Mouse (Mus musculus) liver, adult 2 months (tissue): ENCODE results near the gene Mrpl54. TPM values are rescaled to one million over a fixed set of nuclear protein-coding genes. Genes with fewer than 3 reads are reported as not detected.
A peak's percentile ranks its signal among the peaks of the same experiment; 100 is the strongest.

ENCODE experiments used
- DNase-seq: peaks from one replicate; pipeline ENCODE4 v3.0.0-alpha.2; 2011; ENCODE audit warnings: low read depth, low spot score; ENCODE audit errors: extremely low read depth
- H3K27ac ChIP-seq: fragments of 200-500 bp; replicated peaks from 2 replicates; pipeline ENCODE4 v1.5.1; 2012; ENCODE audit warnings: low read depth, mild to moderate bottlenecking, control low read depth, inconsistent platforms, low read length; ENCODE audit not compliant: insufficient read depth
- H3K27me3 ChIP-seq: fragments of 200-500 bp; 2 replicates; pipeline ENCODE4 v1.6.1; 2012; ENCODE audit warnings: mild to moderate bottlenecking, moderate library complexity, low read length, inconsistent platforms; ENCODE audit not compliant: control insufficient read depth, insufficient read depth
- H3K36me3 ChIP-seq: fragments of 200-500 bp; 2 replicates; pipeline ENCODE4 v1.6.1; 2012; ENCODE audit warnings: low read length, inconsistent platforms; ENCODE audit not compliant: control insufficient read depth, insufficient read depth
- H3K4me1 ChIP-seq: fragments of 200-500 bp; 2 replicates; pipeline ENCODE4 v1.6.1; 2011; ENCODE audit warnings: low read length; ENCODE audit not compliant: control insufficient read depth, insufficient read depth
- H3K4me3 ChIP-seq: fragments of 200-500 bp; 2 replicates; pipeline ENCODE4 v1.5.1; 2011; ENCODE audit warnings: low read depth, mild to moderate bottlenecking, control low read depth, low read length, moderate library complexity; ENCODE audit not compliant: insufficient read depth
- H3K79me2 ChIP-seq: fragments of 200-500 bp; 2 replicates; pipeline ENCODE4 v1.6.1; 2012; ENCODE audit warnings: inconsistent platforms, mild to moderate bottlenecking, low read length, moderate library complexity; ENCODE audit not compliant: control insufficient read depth, insufficient read depth
- H3K9ac ChIP-seq: fragments of 200-500 bp; 2 replicates; pipeline ENCODE4 v1.6.1; 2012; ENCODE audit warnings: low read depth, mild to moderate bottlenecking, control low read depth, inconsistent platforms, low read length
- CTCF ChIP-seq: fragments of 200-500 bp; IDR thresholded peaks from 2 replicates; pipeline ENCODE4 v1.5.1; 2011; ENCODE audit warnings: low read depth, low read length, control low read depth
- POLR2A ChIP-seq: fragments of 200-500 bp; IDR thresholded peaks from 2 replicates; pipeline ENCODE4 v1.6.1; 2011; ENCODE audit warnings: low read length, control low read depth; ENCODE audit not compliant: insufficient read depth; ENCODE audit errors: extremely low read depth
- WGBS: fragments of 180-500 bp; shearing (Covaris S2); methylation state at CpG from one replicate; pipeline ENCODE4 v1.1.7; 2018; 5-methylcytosine and 5-hydroxymethylcytosine counted together
- polyA plus RNA-seq: library from polyadenylated mRNA; depleted of rRNA; stranded (reverse); fragments of >200 nt; gene quantifications from 2 replicates; pipeline ENCODE4 v1.2.3, GENCODE M21; 2012
- total RNA-seq: library from RNA; depleted of rRNA; stranded (reverse); fragments of >200 nt; gene quantifications from 2 replicates; pipeline ENCODE4 v1.2.3, GENCODE M21; 2014

The Mrpl54 gene
- total and polyA plus RNA-seq, 2 experiments = 65.9 to 66.6 TPM

GRCm38 (mm10) chr10:81244146-81244545 is 22.6 kb downstream of the Mrpl54 start:
- TF ChIP-seq POLR2A = no peak
- no peak for TF ChIP-seq CTCF
- Histone ChIP-seq H3K79me2 (no peaks in the 10 kb centered on the region), H3K4me3 (no peak overlapping the region), H3K4me1 (no peaks in the 10 kb centered on the region), H3K36me3 (no peaks in the 10 kb centered on the region), H3K27ac (no peak overlapping the region), H3K9ac (no peak overlapping the region), H3K27me3 (0 out of 2 replicates have a peak, but pooled peaks cover 9% of the 10 kb centered on the region)
- WGBS = 86% methylated on average over 4 of the region's 4 CpGs
- no peak for DNase-seq

DNA sequence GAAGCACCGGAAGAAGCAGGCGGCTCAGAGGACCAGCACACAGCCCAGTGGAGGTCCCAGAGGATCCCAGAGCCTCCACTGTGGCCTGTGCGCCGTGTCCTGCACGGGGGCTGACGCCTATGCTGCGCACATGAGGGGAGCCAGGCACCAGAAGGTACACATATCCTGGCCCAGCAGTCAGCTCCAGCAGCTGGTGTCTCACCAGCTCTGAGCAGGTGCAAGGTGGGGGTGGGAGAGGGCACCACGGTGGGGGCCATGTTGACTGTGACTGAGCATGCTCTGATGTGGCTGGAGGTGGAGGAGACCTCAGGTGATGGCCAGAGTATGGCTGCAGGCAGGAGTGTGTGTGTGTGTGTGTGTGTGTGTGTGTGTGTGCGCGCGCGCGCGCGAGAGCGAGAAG is 24.7 kb downstream of the Mrpl54 start:
- H3K9ac ChIP-seq = no peak overlapping the region
- 87% methylated on average over 16 of the region's 16 CpGs for WGBS
- H3K27ac ChIP-seq = no peak overlapping the region
- TF ChIP-seq POLR2A = no peak
- TF ChIP-seq CTCF = no peak
- DNase-seq = no peak
- no peak overlapping the region for H3K4me3 ChIP-seq
- no peaks in the 10 kb centered on the region for H3K79me2 ChIP-seq
- H3K4me1 ChIP-seq = no peaks in the 10 kb centered on the region
- 0 out of 2 replicates have a peak, but pooled peaks cover 9% of the 10 kb centered on the region for H3K27me3 ChIP-seq
- H3K36me3 ChIP-seq = no peaks in the 10 kb centered on the region

DNA sequence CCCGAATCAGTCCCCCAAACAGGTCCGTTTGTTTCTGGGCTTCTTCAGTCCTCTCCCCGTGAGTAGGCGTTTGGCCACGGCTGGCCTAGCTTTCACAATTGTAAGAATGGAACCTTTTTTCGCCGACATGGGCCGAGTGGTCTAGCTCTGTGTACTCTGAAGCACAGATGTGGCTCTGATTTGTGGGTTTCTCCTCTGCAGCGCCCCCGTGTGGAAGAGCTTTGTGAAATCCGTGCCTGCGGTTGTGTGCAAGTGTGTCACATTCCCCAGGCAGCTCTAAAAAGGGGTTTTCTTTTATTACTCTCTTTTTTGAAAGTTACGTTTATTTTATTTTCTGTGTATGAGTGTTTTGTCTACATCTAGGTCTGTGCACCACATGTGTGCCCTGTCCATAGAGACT is 25.9 kb downstream of the Mrpl54 start:
- no peaks in the 10 kb centered on the region for H3K4me1 ChIP-seq
- H3K79me2 ChIP-seq = no peaks in the 10 kb centered on the region
- peak; percentile 78 for TF ChIP-seq CTCF
- no peak for TF ChIP-seq POLR2A
- no peak overlapping the region for H3K9ac ChIP-seq
- H3K27ac ChIP-seq = no peak overlapping the region
- no peaks in the 10 kb centered on the region for H3K36me3 ChIP-seq
- no peak overlapping the region for H3K4me3 ChIP-seq
- 38% methylated on average over 13 of the region's 13 CpGs for WGBS
- peak; percentile 26 for DNase-seq
- H3K27me3 ChIP-seq = 0 out of 2 replicates have a peak, but pooled peaks cover 9% of the 10 kb centered on the region

DNA sequence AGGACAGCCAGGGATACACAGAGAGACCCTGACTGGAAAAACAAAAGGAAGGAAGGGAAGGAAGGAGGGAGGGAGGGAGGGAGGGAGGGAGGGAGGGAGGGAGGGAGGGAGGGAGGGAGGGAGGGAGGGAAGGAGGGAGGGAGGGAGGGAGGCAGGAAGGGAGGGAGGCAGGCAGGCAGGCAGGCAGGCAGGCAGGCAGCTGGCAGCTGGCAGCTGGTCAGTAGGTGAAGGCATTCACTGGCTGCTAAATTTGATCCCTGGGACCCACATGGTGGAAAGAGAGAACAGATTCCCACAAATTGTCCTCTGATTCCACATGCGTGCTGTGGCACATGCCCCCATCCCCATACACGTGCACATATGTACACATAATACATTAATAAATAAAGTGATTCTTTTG is 28.1 kb downstream of the Mrpl54 start:
- no peak for DNase-seq
- Histone ChIP-seq H3K79me2 (no peaks in the 10 kb centered on the region), H3K9ac (no peak overlapping the region), H3K27me3 (0 out of 2 replicates have a peak, but pooled peaks cover 9% of the 10 kb centered on the region), H3K27ac (no peak overlapping the region), H3K4me3 (no peak overlapping the region), H3K4me1 (peaks cover 11% of the 10 kb centered on the region), H3K36me3 (no peaks in the 10 kb centered on the region)
- no peak for TF ChIP-seq POLR2A
- TF ChIP-seq CTCF = no peak
- 98% methylated on average over 2 of the region's 2 CpGs for WGBS

GRCm38 (mm10) chr10:81236471-81237268 is 30.1 kb downstream of the Mrpl54 start:
- WGBS = 86% methylated on average over 12 of the region's 12 CpGs
- Histone ChIP-seq H3K27ac (no peak overlapping the region), H3K9ac (no peak overlapping the region), H3K36me3 (no peaks in the 10 kb centered on the region), H3K27me3 (0 out of 2 replicates have a peak, but pooled peaks cover 9% of the 10 kb centered on the region), H3K4me3 (no peak overlapping the region), H3K4me1 (peaks cover 13% of the 10 kb centered on the region), H3K79me2 (no peaks in the 10 kb centered on the region)
- no peak for TF ChIP-seq CTCF
- TF ChIP-seq POLR2A = no peak
- no peak for DNase-seq

DNA sequence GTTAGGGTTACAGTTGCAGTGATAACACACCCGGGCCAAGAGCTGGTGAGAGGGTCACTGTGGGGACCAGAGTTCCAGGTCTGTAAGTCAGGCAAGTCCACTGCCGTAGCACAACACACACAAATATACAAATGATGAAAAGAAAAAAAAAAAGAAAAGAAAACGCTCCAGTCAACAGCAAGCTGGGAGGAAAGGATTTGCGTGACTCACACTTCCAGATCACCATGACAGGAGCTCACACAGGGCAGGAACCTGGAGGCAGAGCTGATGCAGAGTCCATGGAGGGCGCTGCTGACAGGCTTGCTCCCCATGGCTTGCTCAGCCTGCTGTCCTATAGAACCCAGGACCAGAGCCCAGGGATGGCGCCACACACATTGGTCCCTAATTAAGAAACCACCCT is 32.5 kb downstream of the Mrpl54 start:
- peaks cover 4% of the 10 kb centered on the region; the same call in 1 of the 2 replicates for H3K27me3 ChIP-seq
- WGBS = 52% methylated on average over 6 of the region's 6 CpGs
- no peaks in the 10 kb centered on the region for H3K79me2 ChIP-seq
- 0 out of 2 replicates have a peak overlapping the region, but pooled peaks have one; percentile 9 for H3K9ac ChIP-seq
- TF ChIP-seq CTCF (no peak), POLR2A (no peak)
- DNase-seq = no peak
- H3K36me3 ChIP-seq = no peaks in the 10 kb centered on the region
- H3K4me3 ChIP-seq = no peak overlapping the region
- H3K27ac ChIP-seq = peak overlapping the region; percentile 84
- peaks cover 13% of the 10 kb centered on the region for H3K4me1 ChIP-seq
